Mouse (Mus musculus) CD4-positive, CD25-positive, alpha-beta regulatory T cell, adult 4 months (primary cell): ENCODE data around the gene Hs1bp3. TPM values are rescaled to one million over a fixed set of nuclear protein-coding genes. Genes with fewer than 3 reads are reported as not detected.

Source experiments
- ATAC-seq: one replicate; pipeline ENCODE4 v1.8.0; 2017
- polyA plus RNA-seq, 2 experiments: library from polyadenylated mRNA; unstranded; fragments of 100-300 nt; shearing (Covaris generic); gene quantifications; one replicate each; pipeline ENCODE4 v1.2.1; 2017

Gene Hs1bp3
- 10 to 100 TPM in 1 of 2 experiments, 1 to 10 TPM in 1; 5.6 to 13.0 TPM for polyA plus RNA-seq

- peak; percentile 94 for ATAC-seq
These were observed at the start of gene Hs1bp3 for GRCm38 (mm10) chr12:8313270-8313771. TSS of gene Hs1bp3 (plus strand) at chr12:8313432.

DNA sequence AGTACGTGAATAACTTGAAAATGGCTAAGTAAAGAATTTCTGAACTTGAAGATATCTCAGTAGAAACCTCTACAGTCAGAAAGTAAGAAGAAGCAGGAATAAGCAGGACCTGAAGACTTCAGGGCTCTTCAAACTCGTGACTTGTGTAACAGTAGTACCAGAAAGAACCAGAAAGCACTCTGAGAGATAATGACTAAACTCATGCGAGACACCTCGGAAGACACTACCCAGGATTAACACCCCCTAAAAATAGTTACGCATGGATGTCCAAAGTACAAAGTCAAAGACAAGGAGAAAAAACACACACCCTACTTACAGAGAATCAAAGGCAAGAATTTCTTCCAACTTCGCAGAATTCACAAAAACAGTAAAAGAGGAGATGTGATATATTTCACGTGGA lies 46.9 kb upstream of the Hs1bp3 start:
- no peak for ATAC-seq

GRCm38 (mm10) chr12:8269627-8270026 lies 43.6 kb upstream of the Hs1bp3 start:
- ATAC-seq: no peak

DNA sequence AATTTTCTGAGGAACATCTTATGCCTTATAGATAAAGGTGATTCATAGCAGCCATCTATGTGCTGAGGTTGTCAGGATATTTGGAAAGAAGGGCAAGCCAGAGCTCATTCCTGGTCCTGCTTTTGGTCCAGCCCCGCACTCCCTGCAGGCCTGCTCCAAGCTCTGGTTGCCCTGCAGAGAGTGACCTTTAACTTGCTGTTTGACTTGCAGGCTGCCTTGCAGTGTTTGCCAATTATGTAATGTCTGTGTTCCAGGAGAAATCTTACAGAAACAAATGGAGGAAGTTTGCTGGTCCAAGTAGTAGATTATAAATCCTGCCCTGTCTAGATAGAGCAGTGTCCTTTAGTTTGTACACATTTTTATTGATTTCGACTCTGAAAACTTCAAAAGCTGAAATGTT lies 41.8 kb upstream of the Hs1bp3 start:
- ATAC-seq: no peak

DNA sequence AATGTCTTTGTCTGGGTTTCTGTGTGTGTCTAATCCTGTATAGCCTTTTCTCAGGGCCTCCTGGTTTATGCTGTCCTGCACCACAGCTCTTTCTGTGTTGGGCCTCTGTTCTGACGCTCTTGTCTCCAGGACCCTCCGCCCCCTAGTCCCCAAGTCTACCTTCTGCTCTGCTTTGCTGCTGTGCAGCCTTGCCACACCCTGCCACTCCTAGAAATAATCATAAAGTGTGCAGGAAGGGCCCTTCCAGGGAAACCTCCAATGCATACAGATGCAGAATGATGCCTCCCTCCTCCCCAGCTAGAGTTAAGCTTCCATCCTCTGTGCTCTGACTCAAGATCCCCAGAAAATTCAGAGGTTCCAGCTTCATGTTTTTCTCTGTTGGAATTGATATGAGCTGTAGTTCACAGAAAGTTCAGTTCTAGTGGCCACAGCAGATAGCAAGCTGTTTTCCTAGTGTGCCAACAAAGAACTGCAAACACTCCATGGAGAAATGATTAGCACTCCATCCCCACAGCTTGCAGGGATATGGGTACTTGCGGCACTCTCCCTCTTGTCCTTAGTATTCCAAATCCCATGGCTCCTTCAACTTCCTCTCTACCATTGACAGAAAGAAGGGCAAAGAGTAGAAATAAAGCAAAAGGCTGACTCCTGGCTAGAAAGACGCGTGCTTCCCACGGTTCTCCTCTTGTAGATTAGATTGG lies 39.6 kb upstream of the Hs1bp3 start:
- no peak for ATAC-seq

DNA sequence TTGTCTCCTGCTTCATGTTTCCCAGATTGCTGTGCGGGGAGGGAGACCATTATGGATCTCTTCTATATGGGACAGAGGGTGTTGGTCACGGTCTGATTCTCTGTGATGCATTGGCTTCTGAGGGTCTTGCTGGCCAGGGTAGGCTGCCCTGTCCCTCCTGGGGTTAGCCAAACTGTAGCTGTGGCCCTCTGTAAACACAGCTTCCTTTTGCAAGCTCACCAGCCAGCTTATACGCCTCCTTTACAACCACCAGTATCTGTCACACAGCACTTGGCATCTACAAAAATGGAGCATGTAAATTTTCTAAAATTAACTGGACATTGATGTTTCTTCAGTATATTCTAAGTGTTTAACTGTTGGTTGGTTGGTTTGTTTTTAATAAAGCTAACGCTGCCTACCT lies 37.8 kb upstream of the Hs1bp3 start:
- no peak for ATAC-seq

GRCm38 (mm10) chr12:8281225-8282017 lies 31.8 kb upstream of the Hs1bp3 start:
- ATAC-seq: no peak

DNA sequence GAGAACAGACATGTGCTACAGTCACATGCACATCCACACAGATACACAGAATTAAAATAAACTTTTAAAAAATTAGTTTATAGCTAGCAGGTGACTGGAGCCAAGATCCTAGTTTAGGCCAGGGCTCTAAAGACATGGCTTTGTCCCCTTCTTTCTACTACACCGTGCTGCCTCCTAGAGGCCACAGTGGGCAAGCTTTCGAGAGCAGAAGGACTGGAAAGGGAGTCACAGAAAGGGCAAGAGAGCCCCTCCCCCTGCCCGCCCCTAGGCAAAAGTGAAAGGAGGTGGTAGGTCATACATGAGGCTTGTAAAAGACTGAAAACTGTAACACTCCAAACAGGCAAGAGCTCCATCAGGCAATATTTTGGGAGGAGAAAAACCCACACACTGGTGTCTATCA lies 25.3 kb upstream of the Hs1bp3 start:
- no peak for ATAC-seq

- ATAC-seq: no peak
These were observed 24.1 kb upstream of the Hs1bp3 start for GRCm38 (mm10) chr12:8289099-8289498.

GRCm38 (mm10) chr12:8289499-8289898 lies 23.7 kb upstream of the Hs1bp3 start:
- no peak for ATAC-seq

- ATAC-seq: no peak
These were observed 21.9 kb upstream of the Hs1bp3 start for GRCm38 (mm10) chr12:8291157-8291853.

DNA sequence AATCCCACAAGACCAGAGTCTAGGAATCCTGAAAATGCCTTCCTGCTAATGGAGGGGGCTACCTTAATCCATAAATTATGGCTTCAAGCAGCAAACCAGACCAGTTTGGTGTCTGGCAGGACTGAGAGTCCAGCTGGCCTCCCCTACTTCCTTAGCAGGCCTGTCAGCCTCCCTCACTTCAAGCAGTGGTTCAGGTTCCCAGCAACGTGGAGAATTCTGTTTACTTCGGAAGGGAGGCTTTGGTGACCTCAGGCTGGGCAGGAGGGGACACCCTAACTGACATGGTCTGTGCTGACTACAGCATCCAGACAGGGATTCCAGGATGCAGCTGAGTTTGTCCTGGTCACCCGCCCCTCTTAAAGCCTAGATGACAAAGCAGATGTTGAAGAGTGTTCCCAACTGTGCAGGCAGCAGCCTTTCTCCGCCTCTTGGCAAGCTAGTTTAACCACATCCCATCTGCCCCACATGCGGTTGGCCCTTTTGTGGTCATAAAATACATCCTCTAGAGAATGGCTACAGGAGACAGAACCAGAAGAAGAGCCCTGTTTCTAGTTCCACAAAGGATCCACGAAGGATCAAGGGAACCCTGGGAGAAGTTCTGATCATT lies 17.8 kb upstream of the Hs1bp3 start:
- ATAC-seq: no peak

DNA sequence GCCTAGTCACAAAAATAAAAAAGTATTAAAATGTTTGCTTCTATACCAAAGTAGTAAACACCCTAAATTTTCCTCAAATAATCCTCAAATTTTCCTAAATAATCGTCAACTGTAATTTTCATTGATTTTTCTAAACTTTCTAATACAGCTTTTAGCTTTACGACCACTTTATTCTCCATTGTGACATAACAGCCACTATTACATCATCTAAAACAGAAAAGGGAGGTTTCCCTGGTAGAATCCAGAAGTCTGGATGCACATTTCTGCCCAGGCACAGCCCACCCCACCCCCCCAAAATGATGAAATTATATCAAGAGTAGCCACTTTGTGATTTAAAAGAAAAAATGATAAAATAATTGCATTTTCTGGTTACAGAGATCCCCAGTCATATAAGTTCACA lies 17.1 kb upstream of the Hs1bp3 start:
- ATAC-seq: no peak

DNA sequence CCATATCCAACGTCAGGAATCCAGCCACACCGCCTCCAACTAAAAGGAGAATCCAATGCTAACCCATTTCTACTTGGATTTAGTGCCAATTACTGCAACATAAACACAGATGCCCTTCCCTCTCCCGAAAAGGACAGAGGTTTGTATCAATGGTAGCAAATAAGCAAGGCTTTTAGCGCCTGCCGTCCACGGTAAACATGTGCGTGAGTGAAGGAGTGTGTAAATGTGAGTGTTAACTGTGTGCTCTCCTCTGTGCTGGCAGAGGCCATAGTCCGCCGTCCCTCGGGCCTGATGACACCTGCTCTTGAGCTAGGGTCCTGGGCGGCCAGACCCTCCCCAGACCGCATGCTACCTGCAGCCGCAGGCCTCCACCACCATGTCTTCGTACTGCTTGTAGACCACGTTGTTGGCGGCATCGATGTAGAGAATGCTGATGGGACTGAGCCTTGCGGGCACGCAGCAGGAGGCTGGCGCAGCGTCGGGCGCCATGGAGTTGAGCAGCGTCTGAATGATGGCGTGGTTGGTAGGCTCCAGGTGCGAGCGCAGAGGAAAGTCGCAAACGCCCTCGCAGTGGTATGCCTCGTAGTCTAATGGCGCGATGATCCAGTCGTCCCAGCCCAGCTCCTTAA lies 15.5 kb upstream of the Hs1bp3 start:
- ATAC-seq: no peak

DNA sequence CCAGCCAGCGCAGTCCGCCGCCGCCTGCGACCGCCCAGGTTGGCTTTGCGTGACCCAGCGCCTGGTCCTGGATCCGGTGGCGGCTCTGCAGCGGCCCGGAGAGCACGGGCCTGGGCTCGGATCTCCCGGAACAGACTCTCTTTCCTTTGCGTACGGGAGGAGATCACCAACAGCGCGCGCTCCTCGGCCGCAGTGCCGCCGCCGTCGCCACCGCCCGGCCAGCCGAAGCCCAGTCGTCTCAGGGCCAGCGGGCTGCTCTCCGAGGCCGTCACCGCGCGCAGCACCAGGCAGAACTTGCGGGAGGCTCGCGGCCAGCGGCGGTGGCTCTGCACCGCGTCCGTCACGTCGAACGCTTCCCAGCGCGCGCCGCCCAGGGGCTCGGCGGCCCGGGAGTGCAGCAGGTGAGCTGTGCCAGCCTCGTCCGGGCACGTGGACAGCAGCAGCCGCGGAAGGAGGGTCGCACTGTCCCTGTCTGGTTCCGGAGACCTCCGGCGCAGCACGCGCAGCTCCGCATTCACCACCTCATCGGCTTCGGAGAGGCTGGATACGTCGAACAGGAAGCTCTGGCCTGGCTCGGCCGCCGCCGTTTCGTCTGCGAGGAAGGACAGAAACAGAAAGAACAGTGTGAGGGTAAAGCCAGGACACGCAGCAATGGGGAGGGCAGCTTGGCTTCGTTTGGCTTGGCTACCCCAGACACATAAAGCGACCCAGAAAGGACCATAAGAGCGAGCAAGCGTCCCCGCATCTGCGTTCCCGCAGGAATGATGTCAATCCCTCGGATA lies 14.7 kb upstream of the Hs1bp3 start:
- ATAC-seq: no peak

DNA sequence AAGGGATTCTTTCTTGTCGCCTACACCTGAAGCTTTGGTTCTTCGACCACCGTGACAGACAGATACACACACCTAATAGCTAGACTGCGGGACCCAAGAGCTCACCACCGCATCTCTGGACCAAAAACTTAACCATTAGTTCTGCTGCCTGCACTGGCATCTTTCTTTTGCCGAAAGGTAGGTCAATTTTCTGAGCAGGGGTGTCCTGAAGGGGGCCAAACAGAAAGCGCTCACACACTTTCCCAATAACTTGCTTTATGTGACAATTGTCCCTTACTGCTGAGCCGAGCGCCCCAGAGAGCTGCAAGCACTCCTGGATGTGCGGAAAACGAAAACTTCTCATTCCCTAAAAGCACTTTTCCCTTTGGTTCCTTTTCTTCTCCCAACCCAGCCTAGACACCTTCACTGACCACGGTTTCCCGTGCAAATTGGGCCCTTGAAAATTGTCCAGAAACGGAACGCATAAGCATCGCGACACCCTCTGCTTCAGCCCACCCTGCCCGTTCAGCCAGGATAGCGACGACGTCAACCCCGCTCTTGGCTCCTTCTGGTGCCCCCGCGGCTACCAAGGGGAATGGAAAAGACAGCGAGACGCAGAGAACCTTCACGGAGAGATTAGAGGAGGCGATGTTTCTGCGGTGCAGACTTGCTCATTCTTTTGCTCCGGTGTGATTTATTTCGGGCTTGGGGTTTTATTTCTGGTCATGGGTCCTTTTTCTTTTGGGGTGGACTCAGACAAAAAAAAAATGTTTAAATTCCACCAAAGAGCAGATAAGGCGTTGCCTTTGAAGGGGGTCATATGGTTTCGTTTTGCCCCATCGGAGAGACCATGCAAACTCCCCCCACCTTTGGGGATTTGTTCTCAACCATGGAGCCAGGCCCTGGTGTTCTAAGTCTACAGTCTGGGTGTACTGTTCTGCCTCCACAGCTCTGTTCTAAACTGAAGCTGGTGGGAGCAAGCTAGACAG lies 13.8 kb upstream of the Hs1bp3 start:
- ATAC-seq: no peak

DNA sequence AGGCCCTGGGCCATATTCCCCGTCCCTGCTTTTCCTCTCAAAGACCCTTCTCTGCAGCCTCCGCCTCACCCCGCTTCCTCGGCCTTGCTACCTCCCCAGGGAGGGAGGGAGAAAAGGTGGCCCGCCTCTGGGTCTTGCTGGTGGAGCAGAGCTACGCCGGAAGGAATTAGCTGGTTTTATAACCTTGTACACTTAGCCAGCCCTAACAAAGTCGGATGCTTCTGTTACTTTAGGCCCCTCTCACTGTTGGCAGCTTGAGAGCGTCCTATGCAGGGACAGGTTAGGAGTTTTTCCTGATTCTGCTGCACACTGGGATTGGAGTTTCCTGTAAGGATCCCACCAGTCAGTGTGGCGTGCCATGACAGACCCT lies 13.1 kb upstream of the Hs1bp3 start:
- no peak for ATAC-seq

GRCm38 (mm10) chr12:8300521-8300920 lies 12.7 kb upstream of the Hs1bp3 start:
- ATAC-seq: no peak

DNA sequence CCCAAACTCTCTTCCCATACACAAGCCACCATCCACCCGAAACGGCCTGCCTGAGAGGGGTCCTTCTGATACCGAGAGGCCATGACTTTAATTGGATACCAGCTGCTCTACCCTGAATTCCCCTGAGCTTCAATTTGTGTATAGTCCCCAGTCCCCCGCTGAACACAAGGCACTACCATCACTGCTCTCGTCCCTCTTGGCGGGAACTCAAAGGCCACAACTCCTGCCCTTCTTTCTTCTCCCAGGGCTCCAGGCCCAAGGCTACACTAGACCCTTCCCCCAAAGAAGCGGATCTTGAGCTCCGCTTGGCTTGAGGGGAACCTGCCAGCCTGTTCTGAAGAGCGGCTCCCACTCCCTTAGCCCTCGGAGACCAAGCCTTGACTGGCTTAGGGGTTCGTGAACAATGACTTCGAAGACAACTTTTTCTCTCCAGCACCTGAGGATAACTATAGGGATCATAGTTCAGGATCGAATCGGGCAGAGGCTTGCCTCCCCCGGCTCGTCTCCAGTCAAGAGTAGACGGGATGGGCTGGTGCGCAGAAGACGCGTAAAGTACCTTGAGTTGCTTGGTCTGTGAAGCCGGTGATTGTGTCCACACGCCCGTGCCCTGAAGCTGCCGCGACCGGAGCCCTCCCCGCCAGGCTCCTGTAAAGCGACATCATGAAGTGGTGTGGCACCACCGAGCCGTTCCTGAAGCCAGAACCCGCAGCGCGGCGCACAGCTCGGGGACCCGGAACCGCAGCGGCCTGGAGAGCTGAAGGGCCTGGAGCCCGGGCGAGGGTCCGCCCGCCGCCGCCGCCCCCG lies 12.0 kb upstream of the Hs1bp3 start:
- no peak for ATAC-seq
